Mouse (Mus musculus) heart, postnatal 0 days (tissue): ENCODE measurements at regions not wholly inside any gene's neighbourhood (a gene's known extent, or its start where the extent isn't known, plus 50 kb on each side); places are given as distances from the start of the nearest gene placed in this dataset.

Experiments used
- CTCF ChIP-seq: IDR thresholded peaks from 2 replicates; pipeline ENCODE4 v1.5.1; 2016; ENCODE audit warnings: antibody characterized with exemption, control low read depth, low read depth
- EP300 ChIP-seq: IDR thresholded peaks from 2 replicates; pipeline ENCODE4 v1.6.1; 2016; ENCODE audit warnings: antibody characterized with exemption, low read depth

DNA sequence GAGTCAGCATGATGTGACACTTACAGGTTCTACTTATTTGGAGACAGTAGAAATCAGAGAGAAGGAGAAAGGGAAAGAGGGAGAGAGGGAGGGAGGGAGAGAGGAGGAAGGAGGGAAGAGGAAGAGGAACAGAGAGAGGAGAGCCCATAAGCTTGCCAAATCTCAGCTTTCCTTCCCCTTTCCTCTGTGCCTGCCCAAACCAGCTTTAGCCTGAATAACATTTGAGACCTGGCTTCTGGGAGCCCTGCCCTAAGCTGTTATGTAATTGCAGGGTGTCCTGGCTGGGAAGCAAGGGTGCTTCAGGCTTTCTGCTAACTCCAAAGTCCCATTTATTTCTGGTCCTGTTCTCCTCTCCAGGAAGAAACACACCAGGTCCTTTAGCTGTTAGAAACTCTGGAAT lies 85.3 kb upstream of the Ifngr1 start:
- TF ChIP-seq CTCF, result no peak
- TF ChIP-seq EP300, result no peak
